Mouse (Mus musculus): ENCODE results near the gene Dgki.
A peak's percentile ranks its signal among the peaks of the same experiment; 100 is the strongest.

The Dgki gene

DNA sequence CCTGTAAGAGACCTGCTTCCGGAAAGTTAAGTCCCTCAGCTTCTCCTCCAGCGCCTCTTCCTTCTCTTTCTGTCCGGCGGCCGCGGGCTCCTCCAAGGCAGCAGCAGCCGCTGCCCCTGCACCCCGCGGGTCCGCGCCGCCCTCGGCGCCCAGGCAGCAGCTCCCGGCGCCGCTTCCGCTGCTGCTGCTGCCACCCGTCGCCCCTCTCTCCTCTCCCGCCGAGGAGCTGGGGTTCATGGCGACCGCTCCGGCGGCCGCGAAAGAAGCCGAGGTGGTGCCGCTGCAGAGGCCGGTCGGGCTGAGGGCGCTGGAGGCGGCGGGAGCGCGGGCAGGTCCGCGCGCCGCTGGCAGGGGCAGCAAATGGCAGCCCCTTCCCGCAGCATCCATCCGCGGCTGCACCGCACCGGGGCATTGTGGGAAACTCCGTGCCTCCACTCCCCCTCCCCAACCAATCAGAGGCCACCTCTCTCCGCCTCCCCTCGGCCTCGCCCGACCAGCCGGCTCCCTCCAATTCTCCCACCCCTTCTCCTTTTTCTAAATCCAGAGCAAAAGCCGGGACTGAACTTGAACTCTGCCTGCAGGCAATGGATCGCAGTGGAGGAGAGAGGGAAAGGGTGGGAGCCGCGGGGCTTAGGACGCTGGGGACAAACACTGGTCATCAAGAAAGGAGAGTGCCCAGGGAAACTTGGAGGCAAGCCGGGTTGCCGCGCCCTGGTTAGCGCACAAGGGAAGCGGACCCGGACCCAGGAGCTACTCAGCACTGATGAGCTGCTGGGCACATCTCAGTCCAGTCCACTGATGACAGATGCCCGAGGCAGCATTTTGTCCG lies at the start of gene Dgki:
TSS of gene Dgki (minus strand) at position 623 of the 829 bp plus-strand sequence.
- DNase-seq (ENCODE audit: low spot score in 2 of 2): peak; percentile 93 to 95

DNA sequence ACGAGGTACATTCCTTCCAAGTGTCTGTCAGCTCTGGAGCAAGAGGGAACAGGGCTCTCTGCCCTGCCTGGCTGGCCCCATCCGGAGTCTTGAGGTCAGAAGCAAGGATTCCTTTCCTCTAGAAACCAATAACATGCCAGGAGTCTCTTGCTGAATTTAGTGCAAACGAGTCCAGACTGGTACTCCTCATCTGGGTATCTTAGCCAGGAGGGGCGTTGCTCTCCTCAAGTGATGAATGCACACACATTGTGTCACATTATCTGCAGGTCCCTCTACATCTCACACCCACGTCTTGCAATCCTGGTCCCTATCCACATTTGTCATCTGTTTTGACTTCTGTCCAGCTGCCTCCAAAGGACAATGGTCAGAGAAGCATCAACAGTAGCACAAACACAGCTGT lies 47.6 kb upstream of the Dgki start:
- DNase-seq (ENCODE audit: low spot score in 2 of 2): no peak

DNA sequence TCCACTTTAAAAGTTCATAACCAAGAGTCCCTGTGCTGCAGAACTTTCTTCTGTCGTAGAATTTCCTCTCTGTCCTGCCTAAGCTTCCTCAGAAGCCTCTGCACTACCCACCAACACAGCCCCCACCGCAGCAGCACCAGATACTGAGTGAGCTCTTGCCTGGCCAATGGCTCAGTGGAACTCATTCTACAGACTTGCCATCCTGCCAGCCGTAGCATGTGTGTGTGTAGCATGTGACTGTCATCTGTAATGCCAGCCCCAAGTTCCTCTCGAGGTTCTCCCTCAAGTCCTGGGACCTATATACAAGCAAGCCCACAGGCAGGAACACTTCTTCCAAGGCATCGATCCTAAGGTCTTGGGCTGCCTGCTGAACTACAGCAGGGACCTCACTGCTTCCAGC lies 38.1 kb upstream of the Dgki start:
- no peak for DNase-seq (ENCODE audit: low spot score in 2 of 2)

DNA sequence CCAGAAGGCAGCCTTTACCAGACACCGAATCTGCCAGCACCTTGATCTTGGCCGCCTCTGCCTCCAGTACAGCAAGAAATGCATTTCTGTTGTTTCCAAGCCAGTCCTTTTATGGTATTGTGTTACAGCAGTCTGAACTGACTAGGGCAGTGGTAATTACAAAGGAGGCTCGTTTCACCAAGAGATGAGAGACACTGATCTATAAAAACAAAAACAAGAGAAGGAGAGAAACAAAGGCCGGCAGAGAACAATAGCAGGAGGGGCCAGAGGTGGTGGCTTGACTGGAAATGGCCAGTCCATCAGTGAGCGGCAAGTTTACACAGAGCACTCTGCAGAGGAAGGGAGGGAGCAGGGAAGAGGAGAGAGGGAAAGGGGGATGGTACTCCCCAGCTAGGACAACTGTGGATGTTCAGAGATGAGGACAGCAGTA lies 36.9 kb upstream of the Dgki start:
- no peak for DNase-seq (ENCODE audit: low spot score in 2 of 2)

DNA sequence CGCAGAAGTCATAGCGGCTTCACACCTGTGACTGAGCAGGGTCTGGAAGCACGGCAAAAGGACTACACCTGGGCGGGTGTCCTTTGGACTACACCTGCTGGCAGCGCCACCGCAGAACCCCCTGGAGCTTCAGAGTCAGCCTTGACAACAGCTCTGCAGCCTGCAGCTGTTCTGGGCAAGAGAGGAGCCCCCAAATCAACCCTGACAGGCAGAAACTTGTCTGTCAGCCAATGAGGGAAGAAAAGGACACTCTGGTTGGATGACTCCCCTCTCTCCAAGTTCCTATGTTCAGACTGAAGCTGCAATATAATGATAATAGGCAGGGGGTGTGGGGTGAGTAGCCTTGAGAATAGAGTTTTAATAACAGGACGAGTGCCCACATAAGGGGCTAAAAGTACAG lies 36.4 kb upstream of the Dgki start:
- no peak for DNase-seq (ENCODE audit: low spot score in 2 of 2)

DNA sequence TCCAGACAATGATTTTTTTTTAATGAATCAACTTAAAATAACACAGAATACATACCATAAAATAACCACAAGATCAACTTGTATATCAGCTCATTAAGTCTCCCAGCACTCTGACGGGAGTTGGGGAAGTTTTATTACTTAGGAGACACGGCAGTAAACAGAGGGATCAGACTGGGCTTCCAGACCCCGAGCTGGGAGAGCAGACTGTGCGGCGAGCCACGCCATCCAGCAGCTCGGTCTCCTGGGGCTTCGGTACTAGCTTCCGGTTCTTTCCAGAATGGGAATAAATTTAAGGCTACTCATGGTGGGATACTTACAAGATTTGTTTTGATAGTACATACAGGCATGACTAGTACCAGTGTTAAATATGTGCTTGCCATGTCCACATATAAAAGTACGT lies 32.9 kb upstream of the Dgki start:
- no peak for DNase-seq (ENCODE audit: low spot score in 2 of 2)

DNA sequence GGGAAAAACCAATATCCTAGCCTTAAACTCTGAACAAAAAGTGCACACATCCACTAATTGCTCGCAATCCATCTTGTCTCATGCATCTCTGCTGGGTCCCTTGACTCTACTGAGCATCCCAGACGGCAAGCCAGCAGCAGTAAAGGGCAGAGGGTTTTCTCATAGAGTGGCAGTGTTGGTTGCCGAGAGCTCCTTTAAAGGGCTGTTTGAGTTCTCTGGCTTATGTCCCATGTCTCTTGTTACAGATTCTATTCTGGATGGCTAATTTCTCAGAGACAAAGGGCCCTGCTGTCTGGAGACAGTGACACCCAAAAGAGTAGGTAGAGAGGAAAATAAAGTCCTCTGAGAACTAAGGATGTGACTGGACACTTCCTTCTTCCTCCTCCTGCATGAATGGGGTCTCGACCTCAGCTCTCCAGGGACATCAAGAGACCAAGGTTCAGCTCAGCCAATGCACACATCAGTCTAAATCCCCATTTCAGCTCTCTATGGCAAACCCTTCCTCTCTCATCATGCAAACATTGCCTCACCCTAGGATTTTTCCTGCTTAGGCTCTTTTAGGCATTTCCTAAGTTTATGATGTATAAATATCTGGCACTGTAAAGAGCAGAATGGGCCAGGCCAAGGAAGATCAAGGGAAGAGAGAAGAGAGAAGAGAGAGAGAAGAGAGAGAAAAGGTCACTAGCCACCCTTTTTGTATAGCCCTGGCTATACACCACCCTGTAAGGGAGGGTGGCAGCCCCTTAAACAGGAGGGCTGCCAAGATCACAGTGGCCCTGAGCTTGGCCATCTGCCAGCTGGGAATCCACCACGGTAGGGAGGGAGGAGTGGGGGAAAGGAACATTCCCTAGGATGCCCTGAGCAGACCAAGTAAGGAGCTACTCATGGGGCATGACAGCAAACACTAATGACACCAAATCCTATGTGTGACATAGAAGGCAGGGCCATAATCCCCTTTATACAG lies 30.2 kb upstream of the Dgki start:
- peak in 1 of 2 experiments; percentile 61 for DNase-seq (ENCODE audit: low spot score in 2 of 2)

DNA sequence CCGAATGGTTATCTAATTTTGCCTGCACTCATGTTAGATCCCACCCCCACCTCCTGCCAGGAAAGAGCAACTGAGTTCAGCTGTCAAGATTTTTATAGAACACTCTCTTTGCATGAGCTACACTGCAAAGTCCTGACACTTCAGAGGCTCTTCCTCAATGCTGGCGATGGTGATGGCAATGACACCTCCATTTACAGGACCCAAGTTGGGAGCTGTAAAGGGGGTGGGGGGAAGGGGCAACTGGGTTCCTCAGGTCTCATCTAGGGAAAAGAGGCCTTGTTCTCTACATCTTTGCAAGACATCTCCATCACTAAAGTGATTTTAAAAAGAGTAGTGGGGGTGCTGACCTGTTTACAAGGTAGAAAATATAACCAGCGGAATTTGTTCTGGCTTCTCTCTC lies 29.4 kb upstream of the Dgki start:
- no peak for DNase-seq (ENCODE audit: low spot score in 2 of 2)

DNA sequence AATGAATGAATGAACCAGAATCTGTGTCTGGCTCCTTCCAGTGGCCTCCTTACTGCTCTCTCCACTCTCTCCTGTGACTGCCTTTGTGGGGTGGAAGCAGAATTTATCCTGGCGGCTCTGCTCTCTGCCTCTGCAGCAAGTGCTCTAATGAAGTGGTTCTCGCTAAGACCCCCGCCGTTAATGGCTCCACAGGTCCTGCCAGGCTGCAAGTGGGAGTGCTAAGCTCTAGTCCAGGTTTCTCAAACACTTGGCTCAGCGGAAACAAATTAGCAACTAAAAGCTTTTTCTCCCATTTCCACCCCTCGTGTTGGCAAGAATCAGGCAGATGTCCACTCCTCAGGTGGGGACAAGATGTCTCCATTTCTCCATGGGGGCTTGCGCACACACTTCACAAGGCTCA lies 28.7 kb upstream of the Dgki start:
- no peak for DNase-seq (ENCODE audit: low spot score in 2 of 2)

DNA sequence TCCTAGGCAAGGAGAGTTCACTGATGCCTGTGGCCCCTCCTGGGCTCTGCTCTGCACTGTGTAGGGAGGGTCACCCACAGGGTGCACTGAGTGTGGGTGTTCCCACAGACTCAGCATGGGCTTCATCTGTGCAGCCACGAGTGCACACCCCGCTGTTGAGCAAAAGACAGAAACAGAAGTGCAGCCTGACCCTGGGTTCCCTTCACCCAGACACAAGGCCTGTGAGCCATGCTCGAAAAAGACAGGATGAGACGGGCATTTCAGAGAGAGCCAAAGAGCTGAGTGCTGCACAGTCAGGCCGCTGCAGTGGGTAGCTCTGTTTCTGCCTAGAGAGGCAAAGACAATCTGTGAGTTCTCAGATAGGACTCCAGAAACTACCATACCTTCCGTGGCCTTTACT lies 27.5 kb upstream of the Dgki start:
- DNase-seq (ENCODE audit: low spot score in 2 of 2): no peak

DNA sequence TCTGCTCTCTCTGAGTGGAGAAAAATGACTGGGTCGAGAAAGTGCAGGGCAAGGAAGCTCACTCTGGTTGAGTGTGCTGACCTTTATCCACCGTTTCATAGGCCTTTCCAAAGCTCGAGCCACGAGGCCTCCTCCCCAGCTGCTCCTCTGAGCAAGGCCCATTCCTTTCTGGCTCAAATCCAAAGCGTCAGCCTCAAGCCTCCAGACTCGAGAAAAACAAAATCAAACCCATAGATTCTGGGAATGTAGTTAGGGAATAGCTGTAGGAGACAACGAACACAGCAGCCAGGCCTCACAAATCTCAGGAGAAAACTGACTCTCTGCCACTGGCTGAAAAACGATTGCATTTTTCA lies 26.6 kb upstream of the Dgki start:
- no peak for DNase-seq (ENCODE audit: low spot score in 2 of 2)

DNA sequence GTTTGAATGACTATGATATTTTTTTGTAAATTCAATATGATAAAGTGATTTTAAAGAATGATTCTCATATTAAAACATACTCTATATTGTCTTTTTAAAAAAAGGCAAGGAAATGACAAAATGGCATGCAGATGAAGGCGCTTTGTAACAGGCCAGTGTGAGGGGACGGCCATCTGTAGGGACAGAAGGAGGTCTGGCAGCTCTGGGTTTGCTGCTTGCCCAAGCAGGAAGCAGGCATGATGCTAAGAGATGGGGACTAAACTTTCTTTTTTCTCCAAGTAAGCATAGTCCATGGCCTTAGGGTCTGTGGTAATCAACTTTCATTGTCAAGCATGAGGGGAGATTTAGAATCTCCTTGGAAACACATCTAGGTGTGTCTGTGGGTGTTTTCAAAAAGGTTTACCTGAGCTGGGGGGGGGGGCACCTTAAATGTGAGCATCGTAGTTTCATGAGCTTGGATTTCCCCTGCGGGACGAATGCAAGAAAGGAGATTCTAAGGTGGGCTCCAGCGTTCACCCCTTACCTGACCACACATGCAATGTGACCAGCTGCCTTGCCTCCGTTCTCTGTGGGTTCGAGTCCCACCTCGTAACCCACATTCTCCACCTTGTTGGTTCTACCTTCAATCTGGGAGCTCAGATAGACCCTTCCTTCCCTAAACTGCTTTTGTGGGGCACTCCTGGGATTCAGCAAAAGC lies 26.1 kb upstream of the Dgki start:
- no peak for DNase-seq (ENCODE audit: low spot score in 2 of 2)

DNA sequence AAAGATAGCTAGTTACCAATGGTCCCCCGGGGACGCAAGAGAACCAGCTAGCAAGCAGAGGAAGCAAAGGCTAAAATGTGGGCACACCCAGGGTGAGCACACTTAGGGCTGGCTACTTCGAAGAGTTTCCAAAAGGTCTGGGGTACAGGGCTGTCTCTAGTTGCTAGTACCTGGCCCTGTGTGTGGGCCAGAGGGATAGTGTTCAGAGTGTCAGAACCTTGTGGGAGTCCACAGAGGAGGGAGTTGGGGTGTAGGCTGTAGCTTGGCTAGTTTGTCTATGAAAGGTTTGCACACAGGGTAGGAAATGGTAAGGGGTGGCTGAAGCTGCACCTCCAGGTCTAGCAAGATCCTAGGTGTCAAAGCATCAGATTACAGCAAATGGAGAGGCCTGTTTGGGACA lies 25.1 kb upstream of the Dgki start:
- DNase-seq (ENCODE audit: low spot score in 2 of 2): no peak

DNA sequence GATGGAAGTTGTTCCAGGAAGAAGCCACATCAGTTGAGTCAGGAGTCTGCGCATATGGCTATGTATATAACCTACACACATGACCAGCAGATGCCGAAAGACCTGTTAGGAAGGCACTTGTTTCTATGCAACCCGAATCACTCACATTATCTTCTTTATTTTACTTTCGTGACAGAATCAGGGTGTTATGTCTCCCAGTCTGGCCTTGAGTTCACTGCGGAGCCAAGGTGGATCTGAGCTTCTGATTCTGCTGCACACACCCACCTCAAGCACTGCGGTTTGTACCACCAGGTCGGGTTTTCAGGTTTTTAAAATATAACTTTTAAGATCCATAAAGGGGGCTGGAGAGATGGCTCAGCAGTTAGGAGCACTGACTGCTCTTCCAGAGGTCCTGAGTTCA lies 22.7 kb upstream of the Dgki start:
- no peak for DNase-seq (ENCODE audit: low spot score in 2 of 2)

DNA sequence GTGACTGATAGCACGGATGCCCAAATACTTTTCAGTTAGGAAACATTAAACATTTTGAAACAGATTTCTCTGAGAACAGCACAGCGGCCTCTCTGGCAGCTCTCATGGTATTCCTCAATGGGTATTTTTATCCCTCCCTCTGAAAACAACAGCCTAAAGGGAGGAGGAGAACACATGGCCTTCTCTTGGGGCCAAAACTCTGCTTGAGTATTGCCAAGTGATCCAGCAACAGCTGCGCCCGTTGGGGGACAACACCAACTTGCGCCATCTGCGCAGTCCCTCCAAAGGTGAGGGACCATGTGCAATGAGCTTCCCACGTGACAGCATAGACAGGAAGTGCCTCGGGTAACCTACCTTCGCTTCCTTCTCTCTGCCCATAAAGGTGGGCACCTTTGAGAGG lies 22.1 kb upstream of the Dgki start:
- peak; percentile 61 to 78 for DNase-seq (ENCODE audit: low spot score in 2 of 2)

DNA sequence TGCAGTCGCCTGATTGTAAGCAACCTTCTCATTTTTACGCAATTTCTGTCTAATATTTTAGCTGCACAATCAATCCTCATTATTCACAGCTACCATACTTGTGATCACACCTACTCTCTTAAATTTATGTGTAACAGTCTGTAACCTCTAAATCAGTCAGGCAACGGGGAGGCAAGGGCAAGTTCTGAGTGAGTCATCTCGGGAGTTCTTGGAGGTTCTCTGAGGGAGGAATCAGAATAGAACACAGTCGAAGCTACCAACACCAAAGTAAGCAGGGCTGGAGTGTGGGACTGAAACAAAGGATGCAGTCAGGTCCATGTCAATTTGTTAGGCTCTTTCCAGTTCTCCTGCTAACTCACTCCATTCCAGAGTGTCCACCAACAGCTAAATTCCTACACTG lies 17.9 kb upstream of the Dgki start:
- no peak for DNase-seq (ENCODE audit: low spot score in 2 of 2)

DNA sequence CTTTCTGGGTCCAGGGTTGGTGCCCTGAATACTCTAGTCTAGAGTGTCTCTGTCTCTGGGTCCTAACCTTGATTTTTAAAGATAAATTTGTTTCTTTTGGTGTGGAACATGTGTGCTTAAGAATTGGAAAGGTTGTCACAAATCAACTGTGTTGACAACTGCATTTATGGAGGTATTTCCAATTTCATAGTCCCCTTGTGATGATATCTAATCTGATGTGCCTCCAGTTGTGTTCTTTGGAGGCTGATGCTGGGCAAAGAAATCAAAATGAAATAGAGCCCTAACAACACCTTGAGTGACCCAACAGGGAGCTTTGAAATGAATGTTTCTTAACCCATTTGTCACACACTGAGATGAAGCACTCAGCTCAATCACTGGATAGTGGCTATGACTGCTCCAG lies 15.5 kb upstream of the Dgki start:
- DNase-seq (ENCODE audit: low spot score in 2 of 2): no peak

DNA sequence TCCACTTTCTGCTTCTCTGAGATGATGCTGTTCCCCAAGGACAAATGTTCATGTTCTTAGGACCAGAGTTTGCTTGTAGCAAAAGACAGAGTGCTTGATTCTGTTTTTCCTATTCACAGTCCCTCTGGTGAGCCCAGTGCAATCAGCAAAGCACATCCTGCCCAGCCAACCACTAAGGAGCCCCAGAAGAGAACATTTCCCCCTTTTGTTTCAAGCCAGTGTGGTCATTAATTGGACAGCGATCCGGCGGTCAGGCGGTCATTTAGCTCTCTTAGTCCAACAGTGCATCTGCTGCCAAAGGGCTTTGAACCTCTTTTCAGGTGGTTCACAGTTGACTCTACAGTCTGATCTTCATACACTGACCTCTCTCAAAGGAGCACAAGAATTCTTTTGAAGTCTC lies 10.6 kb upstream of the Dgki start:
- no peak for DNase-seq (ENCODE audit: low spot score in 2 of 2)

DNA sequence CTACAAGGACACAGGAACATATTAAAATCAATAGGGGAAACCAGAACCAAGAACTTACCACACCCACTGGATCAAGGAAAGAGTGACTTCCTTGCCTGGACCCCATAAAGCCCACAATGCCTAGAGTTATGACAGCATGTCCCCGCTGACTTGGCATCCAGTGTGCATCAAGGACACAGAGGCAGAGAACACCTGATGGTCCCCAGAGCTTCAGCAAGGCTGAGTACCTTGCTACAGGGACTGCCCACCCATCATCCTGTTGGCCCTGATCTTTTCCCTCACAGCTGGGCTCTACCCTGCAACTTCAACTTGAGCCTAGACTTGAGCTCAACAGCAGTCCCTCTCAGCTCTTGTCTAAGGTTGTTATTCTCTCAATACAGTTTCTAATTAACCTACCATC lies 6.6 kb upstream of the Dgki start:
- no peak for DNase-seq (ENCODE audit: low spot score in 2 of 2)

DNA sequence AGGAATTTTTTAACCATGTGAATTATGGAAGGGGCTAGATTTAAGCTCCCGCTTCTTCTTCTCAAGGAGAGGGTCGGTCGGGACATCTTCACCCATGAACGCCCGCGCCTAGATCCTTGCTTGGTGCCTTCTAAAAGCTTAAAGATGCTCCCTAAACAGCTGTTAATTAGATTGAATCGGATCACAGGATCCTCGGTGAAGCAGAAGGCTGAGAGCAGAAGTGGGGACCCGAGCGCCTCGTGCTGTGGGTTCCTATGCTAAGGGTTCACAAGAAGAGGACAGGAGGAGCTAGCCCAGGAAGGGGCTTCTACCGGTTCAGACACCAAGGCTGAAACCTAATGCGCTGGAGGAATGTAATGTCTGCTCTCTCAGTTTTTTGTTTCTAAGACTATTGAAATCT lies 508 bp upstream of the Dgki start:
- DNase-seq (ENCODE audit: low spot score in 2 of 2): no peak

DNA sequence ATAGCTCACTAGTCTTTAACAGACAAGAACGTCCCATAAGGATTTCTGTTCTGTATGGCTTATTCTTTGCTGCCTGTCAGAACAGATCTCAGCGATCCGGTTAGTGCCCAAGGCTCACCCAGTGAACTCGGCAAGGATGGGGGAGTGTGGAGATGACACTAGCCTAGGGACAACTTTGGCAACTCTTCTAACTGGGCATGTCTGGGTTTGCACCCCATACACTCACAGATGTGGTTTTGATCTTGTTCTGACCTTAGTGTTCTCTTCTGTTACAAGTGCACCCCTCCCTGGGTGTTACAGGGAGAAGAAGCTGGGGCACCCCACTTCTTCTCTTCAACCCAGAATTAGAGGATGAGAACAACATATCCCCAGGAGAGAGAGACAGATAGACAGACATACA lies 1.0 kb downstream of the Dgki start:
- DNase-seq (ENCODE audit: low spot score in 2 of 2): no peak

DNA sequence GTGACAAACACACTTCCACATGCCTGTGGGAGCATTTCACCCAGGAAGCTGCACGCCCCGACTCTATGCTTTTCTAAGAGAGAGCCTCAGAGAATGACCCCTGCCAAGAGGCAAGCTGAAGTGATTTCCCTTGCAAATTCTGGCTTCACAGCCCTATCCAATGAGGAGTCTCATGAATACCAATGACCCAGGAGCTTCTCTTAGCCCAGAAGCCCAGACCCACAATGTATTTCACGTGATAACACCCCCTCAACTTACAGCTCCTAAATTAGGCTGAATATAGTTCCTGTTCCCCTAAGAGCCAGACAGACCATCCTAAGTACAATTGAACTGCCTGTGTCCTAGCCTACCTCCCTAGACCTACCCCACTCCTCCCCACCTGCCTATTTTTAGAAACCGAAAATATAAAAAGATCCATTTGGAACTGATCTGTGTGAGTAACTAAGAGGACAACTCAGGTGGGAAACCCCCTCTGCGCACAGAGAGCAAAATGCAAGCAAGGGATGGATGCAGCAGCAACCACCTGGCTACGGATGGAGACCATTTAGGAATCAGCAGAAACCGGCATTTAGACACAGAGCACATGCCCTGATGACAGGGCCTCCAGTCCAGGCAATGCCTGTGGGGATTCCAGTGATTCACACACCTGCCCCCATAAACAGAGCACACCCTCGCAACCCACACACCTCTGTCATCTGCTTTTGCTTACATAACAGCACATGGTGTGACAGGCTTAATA lies 2.1 kb downstream of the Dgki start:
- DNase-seq (ENCODE audit: low spot score in 2 of 2): peak; percentile 48

All from right cerebral cortex, postnatal 10 days (tissue).